Mouse (Mus musculus): ENCODE measurements around the gene Cacna2d3. TPM values are rescaled to one million over a fixed set of nuclear protein-coding genes. Genes with fewer than 3 reads are reported as not detected.

The Cacna2d3 gene
- polyA plus RNA-seq, 1 experiment from 2014 or later, result 0.99 TPM

DNA sequence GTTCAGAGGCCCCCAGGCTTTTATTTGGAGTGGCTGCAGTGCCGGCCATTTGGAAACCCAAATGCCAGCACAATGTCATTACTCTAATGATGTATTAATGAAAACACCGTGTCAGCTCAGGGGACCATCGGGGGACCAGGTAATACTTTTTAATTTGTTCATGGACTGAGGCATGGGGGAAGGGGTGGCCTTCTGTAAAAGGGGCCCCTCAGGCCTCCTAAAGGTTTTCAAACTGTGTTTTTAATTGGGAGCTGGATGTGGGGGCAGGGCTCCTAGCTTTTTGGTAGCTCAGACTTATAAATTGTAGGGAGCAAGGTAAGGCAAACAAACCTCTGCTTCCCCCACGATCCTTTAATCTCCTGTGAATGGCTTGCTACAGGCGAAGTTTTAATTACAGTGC, 749.0 kb downstream of the Cacna2d3 start:
- Histone ChIP-seq H3K9me3 (ENCODE audit: control insufficient read depth) (no peaks in the 10 kb centered on the region), H3K4me1 (replicated peaks; ENCODE audit: control insufficient read depth, insufficient read depth, low read length) (no peaks in the 10 kb centered on the region), H3K9ac (ENCODE audit: low read depth, low read length) (no peak overlapping the region), H3K4me3 (ENCODE audit: low read depth, low read length) (no peak overlapping the region), H3K4me2 (replicated peaks; ENCODE audit: low read depth) (no peak overlapping the region), H3K27ac (ENCODE audit: low read depth, low read length) (no peak overlapping the region), H3K27me3 (replicated peaks; ENCODE audit: control insufficient read depth, insufficient read depth, low read length) (no peaks in the 10 kb centered on the region), H3K36me3 (ENCODE audit: control insufficient read depth, insufficient read depth) (no peaks in the 10 kb centered on the region)
- TF ChIP-seq CTCF (IDR thresholded peaks at IDR 0.05; ENCODE audit: low read depth), result no peak
- 43% methylated on average over 5 of the region's 5 CpGs for WGBS
- no peak for ATAC-seq

DNA sequence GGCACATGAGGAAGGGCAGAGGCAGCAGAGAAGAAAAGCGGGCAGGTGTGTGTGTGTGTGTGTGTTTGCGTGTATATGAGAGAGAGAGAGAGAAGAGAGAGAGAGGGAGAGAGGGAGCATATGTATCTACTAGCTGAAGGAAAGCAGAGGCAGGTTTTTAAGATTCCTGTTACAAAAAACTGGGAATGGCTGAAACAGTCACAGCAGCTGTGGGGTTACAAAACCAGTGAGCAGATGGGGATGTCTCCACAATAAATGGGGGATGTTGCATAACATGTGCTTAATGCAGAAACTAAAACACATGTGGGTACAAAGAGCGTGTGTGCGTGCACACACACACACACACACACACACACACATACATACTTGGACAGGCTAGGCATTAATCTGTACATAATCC, 752.4 kb downstream of the Cacna2d3 start:
- Histone ChIP-seq H3K27ac (ENCODE audit: low read depth, low read length) (no peak overlapping the region), H3K4me2 (replicated peaks; ENCODE audit: low read depth) (no peak overlapping the region), H3K36me3 (ENCODE audit: control insufficient read depth, insufficient read depth) (no peaks in the 10 kb centered on the region), H3K4me3 (ENCODE audit: low read depth, low read length) (no peak overlapping the region), H3K9me3 (ENCODE audit: control insufficient read depth) (no peaks in the 10 kb centered on the region), H3K9ac (ENCODE audit: low read depth, low read length) (no peak overlapping the region), H3K4me1 (replicated peaks; ENCODE audit: control insufficient read depth, insufficient read depth, low read length) (no peaks in the 10 kb centered on the region), H3K27me3 (replicated peaks; ENCODE audit: control insufficient read depth, insufficient read depth, low read length) (no peaks in the 10 kb centered on the region)
- WGBS, result 78% methylated on average over 4 of the region's 4 CpGs
- no peak for ATAC-seq
- TF ChIP-seq CTCF (IDR thresholded peaks at IDR 0.05; ENCODE audit: low read depth), result no peak

DNA sequence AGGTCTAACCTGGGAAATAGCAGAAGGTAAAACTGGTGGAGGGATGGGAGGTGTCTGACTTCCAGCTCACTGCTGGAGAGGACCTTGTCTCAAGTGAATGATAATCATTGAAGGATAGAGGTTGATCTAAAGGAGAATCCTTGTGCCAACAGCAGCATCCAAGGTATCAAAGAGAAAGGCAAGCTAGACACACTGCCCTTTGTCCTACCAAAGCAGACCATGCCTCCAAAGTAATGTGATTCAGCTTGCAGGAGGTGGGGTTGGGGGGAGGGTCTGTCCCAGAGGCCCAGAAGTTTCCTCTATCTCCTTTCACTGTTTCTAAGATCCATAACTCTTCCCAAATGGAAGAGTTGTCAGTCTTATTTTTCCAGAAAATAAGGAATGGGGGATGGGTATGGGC, 754.8 kb downstream of the Cacna2d3 start:
- Histone ChIP-seq H3K27ac (ENCODE audit: low read depth, low read length) (no peak overlapping the region), H3K9me3 (ENCODE audit: control insufficient read depth) (no peaks in the 10 kb centered on the region), H3K4me3 (ENCODE audit: low read depth, low read length) (no peak overlapping the region), H3K36me3 (ENCODE audit: control insufficient read depth, insufficient read depth) (no peaks in the 10 kb centered on the region), H3K4me1 (replicated peaks; ENCODE audit: control insufficient read depth, insufficient read depth, low read length) (no peaks in the 10 kb centered on the region), H3K4me2 (replicated peaks; ENCODE audit: low read depth) (no peak overlapping the region), H3K27me3 (replicated peaks; ENCODE audit: control insufficient read depth, insufficient read depth, low read length) (no peaks in the 10 kb centered on the region), H3K9ac (ENCODE audit: low read depth, low read length) (no peak overlapping the region)
- no peak for ATAC-seq
- TF ChIP-seq CTCF (IDR thresholded peaks at IDR 0.05; ENCODE audit: low read depth), result no peak

DNA sequence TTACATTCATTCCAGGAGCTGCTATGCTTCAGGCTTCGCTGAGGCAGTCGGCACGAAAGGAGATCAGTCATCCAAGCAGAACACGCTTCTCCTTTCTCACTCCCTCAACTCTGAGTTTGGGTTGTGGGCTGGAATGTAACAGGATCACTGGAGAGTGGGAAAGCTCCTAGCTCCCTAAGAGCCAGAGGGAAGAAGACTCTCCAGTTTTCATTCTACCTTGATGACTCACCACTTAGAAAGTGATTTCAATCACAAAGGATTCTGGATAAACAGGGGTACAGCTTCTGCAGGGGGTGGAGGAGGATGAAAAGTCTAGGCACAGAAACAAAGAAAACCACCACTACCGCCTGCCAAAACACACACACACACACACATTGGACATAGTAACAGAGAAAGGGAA, 760.3 kb downstream of the Cacna2d3 start:
- 94% methylated on average over 5 of the region's 5 CpGs for WGBS
- ATAC-seq, result no peak
- Histone ChIP-seq H3K27me3 (replicated peaks; ENCODE audit: control insufficient read depth, insufficient read depth, low read length) (no peaks in the 10 kb centered on the region), H3K27ac (ENCODE audit: low read depth, low read length) (no peak overlapping the region), H3K9ac (ENCODE audit: low read depth, low read length) (no peak overlapping the region), H3K36me3 (ENCODE audit: control insufficient read depth, insufficient read depth) (no peaks in the 10 kb centered on the region), H3K9me3 (ENCODE audit: control insufficient read depth) (no peaks in the 10 kb centered on the region), H3K4me1 (replicated peaks; ENCODE audit: control insufficient read depth, insufficient read depth, low read length) (no peaks in the 10 kb centered on the region), H3K4me2 (replicated peaks; ENCODE audit: low read depth) (no peak overlapping the region), H3K4me3 (ENCODE audit: low read depth, low read length) (no peak overlapping the region)
- no peak for TF ChIP-seq CTCF (IDR thresholded peaks at IDR 0.05; ENCODE audit: low read depth)

DNA sequence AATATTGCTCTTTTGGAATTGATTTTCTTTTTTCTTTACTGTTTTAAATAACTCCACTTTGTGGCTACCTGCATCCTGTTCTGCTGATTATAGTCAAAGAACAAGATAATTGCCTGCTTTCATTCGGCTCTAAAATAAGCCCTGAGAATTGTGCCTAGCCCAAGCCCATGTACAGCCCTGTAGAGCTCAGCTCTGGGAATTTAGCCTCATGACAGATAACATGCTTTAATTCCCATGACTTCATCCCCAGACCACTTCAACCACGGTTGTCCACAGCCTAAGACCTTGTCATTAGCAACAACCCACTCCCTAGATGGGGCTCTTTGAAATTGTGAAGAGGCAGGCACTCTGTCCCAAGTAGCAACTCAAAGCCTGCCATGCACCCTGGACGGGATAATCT, 762.6 kb downstream of the Cacna2d3 start:
- no peak for TF ChIP-seq CTCF (IDR thresholded peaks at IDR 0.05; ENCODE audit: low read depth)
- WGBS, result 57% methylated on average over 3 of the region's 3 CpGs
- Histone ChIP-seq H3K36me3 (ENCODE audit: control insufficient read depth, insufficient read depth) (no peaks in the 10 kb centered on the region), H3K9ac (ENCODE audit: low read depth, low read length) (no peak overlapping the region), H3K27me3 (replicated peaks; ENCODE audit: control insufficient read depth, insufficient read depth, low read length) (no peaks in the 10 kb centered on the region), H3K4me1 (replicated peaks; ENCODE audit: control insufficient read depth, insufficient read depth, low read length) (no peaks in the 10 kb centered on the region), H3K27ac (ENCODE audit: low read depth, low read length) (no peak overlapping the region), H3K4me2 (replicated peaks; ENCODE audit: low read depth) (no peak overlapping the region), H3K4me3 (ENCODE audit: low read depth, low read length) (no peak overlapping the region), H3K9me3 (ENCODE audit: control insufficient read depth) (no peaks in the 10 kb centered on the region)
- no peak for ATAC-seq

DNA sequence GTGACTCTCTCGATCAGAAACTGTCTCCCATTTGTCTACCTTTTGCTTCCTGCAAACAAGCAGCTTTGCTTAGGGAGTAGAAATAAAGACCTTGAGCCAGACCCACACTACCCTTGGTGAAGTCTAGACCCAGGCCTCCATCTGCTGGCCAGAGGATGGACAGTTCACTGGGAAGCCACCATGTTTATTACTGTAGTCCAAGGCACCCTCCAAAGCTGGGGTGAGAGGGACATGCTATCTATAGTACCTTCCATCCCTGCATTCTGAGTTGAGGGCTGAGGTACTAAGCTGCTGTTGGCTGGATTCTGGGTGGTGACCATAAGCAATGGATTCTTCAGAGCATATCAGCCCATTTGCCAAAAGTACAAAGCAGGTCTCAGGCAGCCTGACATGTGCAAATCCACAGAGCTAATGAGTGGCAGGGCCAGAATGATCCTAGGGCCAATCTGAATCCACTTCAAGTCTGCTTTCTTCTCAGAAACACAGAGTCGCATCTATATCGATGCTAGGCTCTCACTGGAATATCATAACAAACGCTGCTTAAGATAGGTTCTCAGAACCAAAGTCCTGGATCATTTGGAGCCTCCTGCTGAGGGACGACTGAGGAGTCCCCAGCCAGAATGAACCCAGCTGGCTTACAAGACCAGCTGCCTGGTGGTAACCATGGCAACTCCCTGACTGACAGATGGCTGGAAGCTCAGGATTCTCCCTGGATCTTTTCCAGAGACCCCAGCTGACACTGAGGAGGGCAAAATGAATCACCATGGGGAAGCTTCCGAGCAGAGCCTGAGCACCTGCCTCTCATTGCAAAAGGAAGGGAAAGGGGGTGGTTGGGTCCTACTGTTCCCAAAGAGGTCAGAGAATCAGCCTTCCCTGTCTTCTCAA, 763.3 kb downstream of the Cacna2d3 start:
- ATAC-seq, result no peak
- no peak overlapping the region for H3K9ac ChIP-seq (ENCODE audit: low read depth, low read length)
- TF ChIP-seq CTCF (IDR thresholded peaks at IDR 0.05; ENCODE audit: low read depth), result peak; percentile 41; the same call in 1 of the 2 replicates
- no peaks in the 10 kb centered on the region for H3K4me1 ChIP-seq (replicated peaks; ENCODE audit: control insufficient read depth, insufficient read depth, low read length)
- H3K9me3 ChIP-seq (ENCODE audit: control insufficient read depth), result no peaks in the 10 kb centered on the region
- H3K36me3 ChIP-seq (ENCODE audit: control insufficient read depth, insufficient read depth), result no peaks in the 10 kb centered on the region
- H3K4me3 ChIP-seq (ENCODE audit: low read depth, low read length), result no peak overlapping the region
- no peak overlapping the region for H3K27ac ChIP-seq (ENCODE audit: low read depth, low read length)
- no peaks in the 10 kb centered on the region for H3K27me3 ChIP-seq (replicated peaks; ENCODE audit: control insufficient read depth, insufficient read depth, low read length)
- no peak overlapping the region for H3K4me2 ChIP-seq (replicated peaks; ENCODE audit: low read depth)
- WGBS, result 32% methylated on average over 6 of the region's 6 CpGs
